Comparison of ENCODE assay signal across 19 mouse cellular contexts in genomic region chr1:137996041-137996440, GRCm38 (mm10).
DNase-seq lines count a peak whose midpoint lies in the region; ATAC-seq and TF ChIP-seq lines count a peak whose summit lies in the region.
"Had no signal": no experiment of that assay in that cellular context is flagged by ENCODE, and none has a peak within 500 bp of the region (broad histone marks: within the 10 kb centered on the region; RNA-seq: fewer than 3 reads in every experiment).

No protein-coding gene starts in this region.

- H3K9ac ChIP-seq in intestine, embryonic 14.5 days (ENCODE audit: low read length), result no peak overlapping the region
- H3K9ac ChIP-seq in intestine, embryonic 15.5 days, result no peak overlapping the region
- no peak overlapping the region for H3K9ac ChIP-seq in intestine, postnatal 0 days (ENCODE audit: low read depth, low read length)
- no peak overlapping the region for H3K9ac ChIP-seq in hindbrain, postnatal 0 days (replicated peaks; ENCODE audit: low read length)
- H3K9ac ChIP-seq in forebrain, postnatal 0 days, result no peak overlapping the region
- H3K9ac ChIP-seq: embryonic facial prominence, embryonic 12.5 days; forebrain, embryonic 13.5 days; forebrain, embryonic 15.5 days had no signal

- no peak for TF ChIP-seq CTCF in intestine, postnatal 0 days (IDR thresholded peaks at IDR 0.05; ENCODE audit: low read depth)
- TF ChIP-seq CTCF in hindbrain, postnatal 0 days (IDR thresholded peaks at IDR 0.05; ENCODE audit: low read depth), result no peak
- no peak for TF ChIP-seq CTCF in forebrain, postnatal 0 days (IDR thresholded peaks at IDR 0.05; ENCODE audit: low read depth)

- H3K9me3 ChIP-seq in intestine, embryonic 14.5 days (ENCODE audit: control insufficient read depth, low read length), result no peaks in the 10 kb centered on the region
- no peaks in the 10 kb centered on the region for H3K9me3 ChIP-seq in intestine, embryonic 15.5 days
- no peaks in the 10 kb centered on the region for H3K9me3 ChIP-seq in intestine, postnatal 0 days (ENCODE audit: control insufficient read depth)
- no peaks in the 10 kb centered on the region for H3K9me3 ChIP-seq in hindbrain, postnatal 0 days (ENCODE audit: low read length)
- H3K9me3 ChIP-seq in forebrain, postnatal 0 days (ENCODE audit: low read length), result no peaks in the 10 kb centered on the region
- H3K9me3 ChIP-seq: embryonic facial prominence, embryonic 10.5 days; embryonic facial prominence, embryonic 12.5 days; forebrain, embryonic 13.5 days; forebrain, embryonic 15.5 days had no signal

- H3K4me2 ChIP-seq in intestine, embryonic 14.5 days (ENCODE audit: low read length), result no peak overlapping the region
- H3K4me2 ChIP-seq in intestine, embryonic 15.5 days (replicated peaks), result no peak overlapping the region
- H3K4me2 ChIP-seq in intestine, postnatal 0 days (replicated peaks; ENCODE audit: low read depth), result no peak overlapping the region
- no peak overlapping the region for H3K4me2 ChIP-seq in hindbrain, postnatal 0 days (ENCODE audit: low read depth, low read length)
- H3K4me2 ChIP-seq in forebrain, postnatal 0 days (ENCODE audit: low read depth), result no peak overlapping the region
- H3K4me2 ChIP-seq: embryonic facial prominence, embryonic 12.5 days; forebrain, embryonic 13.5 days; forebrain, embryonic 15.5 days had no signal

- no peak overlapping the region for H3K4me3 ChIP-seq in intestine, embryonic 14.5 days (ENCODE audit: low read depth, low read length)
- no peak overlapping the region for H3K4me3 ChIP-seq in intestine, embryonic 15.5 days (replicated peaks)
- H3K4me3 ChIP-seq in intestine, postnatal 0 days (ENCODE audit: low read depth, low read length), result no peak overlapping the region
- H3K4me3 ChIP-seq in hindbrain, postnatal 0 days (ENCODE audit: low read length), result no peak overlapping the region
- no peak overlapping the region for H3K4me3 ChIP-seq in forebrain, postnatal 0 days (ENCODE audit: low read depth, low read length)
- H3K4me3 ChIP-seq: embryonic facial prominence, embryonic 10.5 days; embryonic facial prominence, embryonic 12.5 days; forebrain, embryonic 13.5 days; forebrain, embryonic 15.5 days had no signal

- no peak overlapping the region for H3K27ac ChIP-seq in intestine, embryonic 14.5 days (ENCODE audit: low read depth)
- no peak overlapping the region for H3K27ac ChIP-seq in intestine, embryonic 15.5 days
- H3K27ac ChIP-seq in intestine, postnatal 0 days (ENCODE audit: low read depth, low read length), result no peak overlapping the region
- no peak overlapping the region for H3K27ac ChIP-seq in hindbrain, postnatal 0 days
- H3K27ac ChIP-seq in forebrain, postnatal 0 days (ENCODE audit: low read depth, low read length), result no peak overlapping the region
- H3K27ac ChIP-seq: embryonic facial prominence, embryonic 10.5 days; embryonic facial prominence, embryonic 12.5 days; forebrain, embryonic 13.5 days; forebrain, embryonic 15.5 days had no signal

- no peaks in the 10 kb centered on the region for H3K36me3 ChIP-seq in intestine, embryonic 14.5 days (ENCODE audit: control insufficient read depth, insufficient read depth, low read length)
- no peaks in the 10 kb centered on the region for H3K36me3 ChIP-seq in intestine, embryonic 15.5 days
- no peaks in the 10 kb centered on the region for H3K36me3 ChIP-seq in intestine, postnatal 0 days (ENCODE audit: control insufficient read depth, insufficient read depth)
- H3K36me3 ChIP-seq in hindbrain, postnatal 0 days (ENCODE audit: insufficient read depth, low read length), result no peaks in the 10 kb centered on the region
- no peaks in the 10 kb centered on the region for H3K36me3 ChIP-seq in forebrain, postnatal 0 days (ENCODE audit: insufficient read depth)
- H3K36me3 ChIP-seq: embryonic facial prominence, embryonic 10.5 days; embryonic facial prominence, embryonic 12.5 days; forebrain, embryonic 15.5 days had no signal

- no peak for DNase-seq in intestine, embryonic 14.5 days (ENCODE audit: low spot score)
- DNase-seq in hindbrain, postnatal 0 days (ENCODE audit: low spot score), result no peak
- DNase-seq in forebrain, postnatal 0 days, result no peak
- DNase-seq: adrenal gland, adult 8-10 months; adrenal gland, postnatal 14 days; adrenal gland, postnatal 36 days; cerebellum, adult 11-12 months; cerebellum, adult 2 months; cerebellum, adult 9-10 months; cerebellum, postnatal 10 days; cerebellum, postnatal 25 days had no signal

- no peaks in the 10 kb centered on the region for H3K4me1 ChIP-seq in intestine, embryonic 14.5 days (replicated peaks; ENCODE audit: control insufficient read depth, insufficient read depth, low read length)
- H3K4me1 ChIP-seq in intestine, embryonic 15.5 days (replicated peaks), result no peaks in the 10 kb centered on the region
- H3K4me1 ChIP-seq in intestine, postnatal 0 days (replicated peaks; ENCODE audit: control insufficient read depth, insufficient read depth, low read length), result no peaks in the 10 kb centered on the region; the same call in 1 of the 2 replicates
- H3K4me1 ChIP-seq in hindbrain, postnatal 0 days (ENCODE audit: insufficient read depth, low read length), result no peaks in the 10 kb centered on the region
- H3K4me1 ChIP-seq in forebrain, postnatal 0 days (ENCODE audit: insufficient read depth), result no peaks in the 10 kb centered on the region
- H3K4me1 ChIP-seq: embryonic facial prominence, embryonic 10.5 days; embryonic facial prominence, embryonic 12.5 days; forebrain, embryonic 13.5 days; forebrain, embryonic 15.5 days had no signal

- H3K27me3 ChIP-seq in intestine, embryonic 14.5 days (replicated peaks; ENCODE audit: control insufficient read depth, insufficient read depth, low read length), result no peaks in the 10 kb centered on the region
- no peaks in the 10 kb centered on the region for H3K27me3 ChIP-seq in intestine, embryonic 15.5 days (replicated peaks)
- no peaks in the 10 kb centered on the region for H3K27me3 ChIP-seq in intestine, postnatal 0 days (replicated peaks; ENCODE audit: control insufficient read depth, insufficient read depth, low read length)
- H3K27me3 ChIP-seq in hindbrain, postnatal 0 days (ENCODE audit: insufficient read depth, low read length), result no peaks in the 10 kb centered on the region
- H3K27me3 ChIP-seq in forebrain, postnatal 0 days (ENCODE audit: insufficient read depth, low read length), result no peaks in the 10 kb centered on the region
- H3K27me3 ChIP-seq: embryonic facial prominence, embryonic 12.5 days; forebrain, embryonic 13.5 days; forebrain, embryonic 15.5 days; Patski had no signal

- 0 out of 2 replicates have a peak, but pooled peaks have one; percentile 40 for ATAC-seq in intestine, embryonic 14.5 days (replicated peaks; ENCODE audit: low FRiP score, low TSS enrichment, low read depth)
- ATAC-seq in intestine, embryonic 15.5 days, result peak; percentile 87
- peak; percentile 73 for ATAC-seq in intestine, postnatal 0 days
- no peak for ATAC-seq in hindbrain, postnatal 0 days
- ATAC-seq in forebrain, postnatal 0 days, result no peak
- ATAC-seq: activated CD4-positive, CD25-positive, alpha-beta regulatory T cell, adult 4 months; forebrain, embryonic 13.5 days; forebrain, embryonic 15.5 days; Patski had no signal

- 89% methylated on average over 2 of the region's 2 CpGs for WGBS in intestine, embryonic 14.5 days
- 75% methylated on average over 2 of the region's 2 CpGs for WGBS in intestine, embryonic 15.5 days
- WGBS in intestine, postnatal 0 days, result 47% methylated on average over 2 of the region's 2 CpGs
- 95% methylated on average over 2 of the region's 2 CpGs for WGBS in hindbrain, postnatal 0 days
- 87% methylated on average over 2 of the region's 2 CpGs for WGBS in forebrain, postnatal 0 days

Comparison
In these comparisons a context has a peak if more than half of its experiments do, and no peak if none do; other contexts are left out.
1. ATAC-seq: peak in intestine, embryonic 14.5 days (single experiment), intestine, embryonic 15.5 days (single experiment) and intestine, postnatal 0 days (single experiment); none in hindbrain, postnatal 0 days (single experiment) and forebrain, postnatal 0 days (single experiment).